Mouse (Mus musculus) A20 (cell line): ENCODE measurements around the gene Tnni3.
A peak's percentile ranks its signal among the peaks of the same experiment; 100 is the strongest.
"Not testable (repeated sequence)": the region's sequence is repeated elsewhere in the genome, so short reads cannot be mapped to it uniquely, and the experiment has no call there.

Experiments used
- DNase-seq: peaks from one replicate; pipeline ENCODE4 v3.0.0-alpha.2; 2011; ENCODE audit warnings: low read depth, low spot score

Gene Tnni3

GRCm38 (mm10) chr7:4524212-4524922, at the start of gene Tnni3:
Gene Tnni3 (minus strand): TSS chr7:4524229.
- DNase-seq = peak; percentile 73

GRCm38 (mm10) chr7:4572361-4572760, 48.3 kb upstream of the Tnni3 start:
- peak; percentile 48 for DNase-seq

- DNase-seq = no peak
Observed at GRCm38 (mm10) chr7:4562660-4563059, 38.6 kb upstream of the Tnni3 start.

DNA sequence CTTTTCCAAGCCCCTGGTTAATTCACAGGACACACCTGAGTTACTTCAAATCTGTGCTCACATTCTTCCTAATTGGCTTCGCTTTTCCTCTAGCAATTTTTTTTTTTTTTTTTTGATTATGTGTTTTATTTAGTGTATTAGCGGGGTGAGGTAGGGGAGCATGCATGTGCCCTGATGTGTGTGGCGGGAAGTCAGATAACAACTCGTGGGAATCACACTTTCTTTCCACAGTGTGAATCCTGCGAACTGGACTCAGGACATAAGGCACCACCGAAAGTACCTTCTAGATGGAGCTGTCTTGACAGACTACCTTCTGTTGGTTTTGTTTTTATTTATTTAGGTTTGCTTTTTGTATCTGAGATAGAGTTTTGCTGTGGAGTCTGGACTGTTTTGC, 33.1 kb upstream of the Tnni3 start:
- no peak for DNase-seq

DNA sequence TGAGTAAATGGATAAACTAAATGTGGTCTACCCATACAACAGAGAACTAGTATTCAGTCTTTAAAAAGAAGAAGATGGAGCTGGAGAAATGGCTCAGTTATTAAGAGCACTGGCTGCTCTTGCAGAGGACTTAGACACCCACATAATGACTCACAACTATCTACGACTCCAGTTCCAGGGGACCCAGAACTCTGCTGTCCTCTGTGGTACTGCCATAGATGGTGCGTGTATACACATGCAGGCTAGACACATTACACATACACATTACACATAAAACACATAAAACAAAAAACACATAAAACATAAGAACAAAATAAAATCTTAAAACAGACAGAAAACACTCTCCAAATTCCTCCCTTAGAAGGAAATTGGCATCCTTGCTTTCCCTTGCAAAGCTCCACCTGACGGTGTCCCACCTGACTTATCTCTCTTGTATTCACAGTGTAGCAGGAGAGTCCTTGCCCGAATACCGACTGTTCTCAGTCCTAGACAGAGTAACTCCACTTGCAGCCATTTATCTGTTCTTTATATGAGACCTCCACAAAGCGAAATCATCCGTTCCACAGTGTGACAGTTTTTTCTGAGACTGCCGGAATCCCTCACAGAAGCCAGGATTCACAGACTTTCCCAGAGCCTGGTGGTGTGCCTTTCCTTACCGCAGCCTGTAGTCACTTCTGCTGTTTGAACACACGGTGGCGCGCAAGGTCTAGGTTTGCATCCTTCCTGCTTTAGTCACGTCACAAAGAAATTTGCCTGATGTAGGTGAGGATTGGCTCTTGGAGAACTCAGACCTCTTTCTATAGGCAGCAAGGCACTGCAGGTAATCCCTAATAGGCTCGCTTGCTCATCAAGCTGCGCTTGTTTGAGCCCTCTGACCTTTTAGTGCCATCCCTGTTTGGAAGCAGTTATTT, 32.5 kb upstream of the Tnni3 start:
- peak; percentile 85 for DNase-seq

DNA sequence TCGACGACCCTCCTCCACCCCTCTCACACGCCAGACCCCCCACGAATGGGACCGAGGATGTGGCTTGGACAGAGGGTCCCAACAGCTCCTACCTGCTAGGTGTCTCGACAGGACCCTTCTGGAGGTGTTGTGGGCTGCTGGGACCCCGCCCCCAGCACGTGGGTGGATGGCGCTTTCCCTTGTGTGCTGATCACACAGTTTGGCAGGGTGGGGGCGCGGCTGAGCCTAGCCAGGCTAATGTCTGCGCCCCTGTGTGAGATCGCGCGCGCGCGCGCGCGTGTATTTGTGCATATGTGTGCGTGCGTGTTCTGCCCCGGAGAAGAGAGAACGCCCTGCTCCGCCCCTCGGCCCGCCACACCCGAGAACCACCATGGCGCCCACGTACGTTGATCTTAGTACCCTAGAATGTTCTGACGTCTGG, 23.2 kb upstream of the Tnni3 start, which contains the start of gene Syt5:
Gene Syt5, minus strand, starts transcription at position 321 of the 421 bp plus-strand sequence.
- DNase-seq = no peak

DNA sequence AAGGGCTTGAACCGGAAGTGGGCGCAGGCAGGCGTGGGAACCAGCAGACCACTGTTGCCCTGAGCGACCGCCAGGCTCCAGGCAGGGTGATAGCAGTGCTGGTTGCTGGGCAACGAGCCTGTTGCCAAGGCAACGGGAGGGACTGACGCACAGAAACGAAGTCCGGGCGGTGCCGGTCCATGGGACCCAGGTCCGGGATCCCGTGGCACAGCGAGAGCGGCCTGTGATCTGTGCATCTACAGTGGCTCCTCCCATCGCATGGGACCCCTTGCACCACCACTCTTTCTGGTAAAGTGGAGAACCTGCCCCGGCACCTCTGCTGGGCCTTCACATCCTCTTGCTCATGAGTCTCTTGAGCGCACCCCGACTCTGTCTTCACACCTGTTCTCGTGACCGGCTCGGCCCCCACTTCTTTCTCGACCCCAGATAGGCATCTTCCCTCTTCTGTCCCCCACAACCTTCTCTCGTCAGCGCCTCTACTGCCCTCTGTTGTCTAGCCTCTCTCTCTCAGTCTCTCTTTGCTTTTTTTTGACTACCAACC, 22.6 kb upstream of the Tnni3 start:
- DNase-seq = no peak

- DNase-seq = no peak
Observed at GRCm38 (mm10) chr7:4546050-4546449, 22.0 kb upstream of the Tnni3 start.

GRCm38 (mm10) chr7:4542013-4542412, 18.0 kb upstream of the Tnni3 start:
- peak; percentile 90 for DNase-seq

- DNase-seq = peak; percentile 77
Observed at GRCm38 (mm10) chr7:4541344-4541743, 17.3 kb upstream of the Tnni3 start.

- DNase-seq = no peak
Observed at GRCm38 (mm10) chr7:4539019-4539418, 15.0 kb upstream of the Tnni3 start.

GRCm38 (mm10) chr7:4537181-4537580, 13.2 kb upstream of the Tnni3 start:
- DNase-seq = no peak

DNA sequence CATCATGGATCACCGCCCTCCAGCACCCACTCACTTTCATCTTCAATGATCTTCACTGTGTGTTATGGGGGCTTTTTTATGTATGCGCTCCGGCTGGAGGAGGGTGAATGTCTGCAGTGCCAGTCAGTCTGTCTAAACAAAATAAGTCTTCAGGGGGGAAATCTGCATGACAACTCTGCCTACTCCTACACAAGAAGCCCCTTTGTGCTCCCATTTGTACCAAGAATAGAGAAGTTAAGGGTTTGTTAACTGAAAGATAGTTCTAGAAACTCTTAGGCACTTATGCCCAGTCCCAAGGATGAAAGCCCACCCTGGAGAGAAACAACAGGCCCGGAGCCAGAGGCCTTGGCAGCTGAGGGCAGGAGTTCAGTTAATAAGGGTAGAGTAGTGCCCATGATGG, 12.3 kb upstream of the Tnni3 start:
- DNase-seq = no peak

GRCm38 (mm10) chr7:4532005-4532729, 8.1 kb upstream of the Tnni3 start, which contains the start of gene Dnaaf3:
Gene Dnaaf3 (minus strand): TSS chr7:4532453.
- DNase-seq = peak; percentile 75

DNA sequence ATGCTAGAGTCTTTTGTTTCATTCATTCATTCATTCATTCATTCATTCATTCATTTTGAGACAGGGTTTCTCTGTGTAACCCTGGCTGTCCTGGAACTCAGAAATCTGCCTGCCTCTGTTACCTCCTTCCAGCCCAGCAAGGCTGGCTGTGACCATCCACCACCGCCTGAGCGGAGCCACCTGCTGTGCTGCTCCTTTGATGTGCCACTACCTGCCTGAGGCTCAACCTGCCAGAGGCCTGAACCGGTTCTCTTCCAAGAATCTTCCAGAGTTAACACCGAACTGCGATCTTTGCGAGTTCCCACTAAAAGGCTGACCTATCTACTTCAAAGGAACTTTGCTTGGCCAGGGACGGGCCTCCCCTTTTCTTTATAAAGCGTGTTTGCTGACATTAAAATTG, 6.1 kb upstream of the Tnni3 start:
- not testable (repeated sequence) for DNase-seq

DNA sequence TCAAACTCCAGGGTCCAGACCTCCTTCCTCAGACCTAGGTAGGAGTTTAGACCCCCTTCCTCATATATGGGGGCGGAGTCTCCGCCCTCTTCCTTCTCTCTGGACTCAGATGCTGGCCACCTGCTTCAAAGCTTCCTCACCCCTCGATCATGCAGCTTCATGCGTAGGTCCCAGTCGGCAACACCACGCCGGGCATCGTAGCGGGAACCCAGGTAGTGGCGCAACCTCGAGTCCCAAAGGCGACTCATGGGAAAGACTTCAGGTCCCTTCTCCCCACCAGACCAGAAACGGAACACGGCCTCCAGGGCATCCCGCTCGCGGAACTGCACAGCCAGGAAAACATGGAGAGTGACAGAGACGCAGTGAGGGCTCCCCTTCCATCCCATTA, 3.3 kb upstream of the Tnni3 start:
- no peak for DNase-seq

DNA sequence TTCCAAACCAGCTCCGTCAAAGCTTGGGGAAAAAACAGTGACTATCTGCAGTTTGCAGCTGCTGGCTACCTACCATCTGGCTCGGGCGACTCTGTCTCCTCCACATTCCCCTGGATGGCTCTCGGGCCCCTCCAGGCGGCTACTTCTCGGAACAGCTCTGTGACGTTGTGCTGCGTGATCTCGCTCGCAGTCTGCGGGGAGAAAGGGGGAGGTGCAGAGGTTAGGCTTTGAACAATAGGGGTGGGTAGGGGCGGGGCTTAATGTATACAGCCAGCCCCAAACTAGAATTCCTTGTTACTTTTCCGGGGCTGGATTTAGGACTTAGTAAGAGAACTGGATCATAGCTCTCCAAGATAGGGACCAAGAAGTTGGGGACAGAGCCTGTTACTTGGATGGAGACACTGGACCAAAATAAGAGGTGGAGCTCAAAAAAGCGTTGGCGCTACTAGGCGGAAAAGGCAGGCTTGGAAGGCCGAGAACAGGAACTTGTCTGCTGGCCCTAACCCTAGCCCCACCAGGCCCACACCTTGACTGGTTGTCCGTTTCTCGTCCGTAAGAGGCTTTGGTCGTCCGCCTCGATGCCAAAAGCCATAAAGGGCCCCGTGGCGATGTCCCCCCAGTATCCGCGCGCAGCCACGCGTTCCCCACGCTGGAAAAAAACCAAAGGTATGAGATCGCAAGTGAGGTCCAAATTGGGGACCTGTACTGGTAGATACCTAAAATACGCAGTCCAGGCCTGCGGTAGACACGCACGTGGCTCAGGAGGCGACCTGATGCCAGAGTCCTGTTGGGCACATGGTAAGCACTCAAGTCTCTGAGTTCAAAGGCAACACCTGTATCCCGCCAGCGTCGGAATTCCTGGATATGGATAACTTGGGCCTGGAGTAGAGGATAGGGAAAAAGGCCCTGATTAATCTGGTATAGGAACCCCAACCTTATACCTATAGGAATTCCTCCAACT, 2.6 kb upstream of the Tnni3 start:
- DNase-seq = peak; percentile 90

- no peak for DNase-seq
Observed at GRCm38 (mm10) chr7:4523205-4524130, 561 bp downstream of the Tnni3 start.

DNA sequence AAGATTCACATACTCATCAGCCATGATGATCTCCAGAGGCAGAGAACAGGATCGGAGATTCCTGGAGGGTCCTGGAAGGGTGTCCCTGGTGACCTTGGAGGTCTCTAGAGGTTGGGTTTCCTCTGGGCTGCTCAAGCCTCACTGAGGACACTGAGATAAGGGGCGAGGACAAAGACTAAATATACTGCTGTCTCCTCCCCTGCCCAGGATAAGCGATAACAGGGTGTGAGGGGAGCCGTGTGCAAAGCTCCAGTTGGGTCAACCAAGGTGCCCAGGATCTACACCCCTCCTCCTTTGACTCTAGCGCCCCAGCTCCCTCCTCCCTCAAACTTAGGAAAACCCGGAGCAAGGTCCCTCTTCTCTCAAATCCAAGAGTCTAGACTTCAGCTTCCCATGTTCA, 1.7 kb downstream of the Tnni3 start:
- DNase-seq = no peak
